Mouse (Mus musculus) liver, adult 2 months (tissue): Measurements from ENCODE around the gene Cerk.

Experiments
- CTCF ChIP-seq: fragments of 200-500 bp; IDR thresholded peaks from 2 replicates; pipeline ENCODE4 v1.5.1; 2011; ENCODE audit warnings: low read depth, low read length, control low read depth
- POLR2A ChIP-seq: fragments of 200-500 bp; IDR thresholded peaks from 2 replicates; pipeline ENCODE4 v1.6.1; 2011; ENCODE audit warnings: low read length, control low read depth; ENCODE audit not compliant: insufficient read depth; ENCODE audit errors: extremely low read depth

DNA sequence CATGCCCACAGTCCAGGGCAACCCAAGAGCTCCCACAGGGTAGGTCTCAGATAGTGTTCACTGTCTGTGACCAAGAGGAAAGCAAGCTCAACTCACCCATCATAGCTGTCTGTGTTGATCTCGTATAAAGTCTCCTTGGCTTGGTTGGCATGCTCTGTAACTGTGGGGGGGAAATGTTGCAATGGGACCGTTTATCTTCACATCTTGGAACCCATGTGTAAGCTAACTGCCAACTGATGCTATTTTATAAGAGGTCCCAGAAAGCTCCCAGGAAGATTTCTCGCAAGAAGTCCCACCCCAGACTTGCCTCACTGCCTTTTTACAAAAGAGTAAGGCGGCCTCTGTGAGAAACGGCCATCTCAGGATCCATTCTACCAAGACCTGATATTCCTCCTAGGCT, 29.4 kb downstream of the Cerk start:
- TF ChIP-seq POLR2A: no peak
- no peak for TF ChIP-seq CTCF
